Mouse (Mus musculus): Measurements from ENCODE around the gene Tspyl3.
A peak's percentile ranks its signal among the peaks of the same experiment; 100 is the strongest.
"Not testable (repeated sequence)": the region's sequence is repeated elsewhere in the genome, so short reads cannot be mapped to it uniquely, and the experiment has no call there.

Tspyl3 gene

DNA sequence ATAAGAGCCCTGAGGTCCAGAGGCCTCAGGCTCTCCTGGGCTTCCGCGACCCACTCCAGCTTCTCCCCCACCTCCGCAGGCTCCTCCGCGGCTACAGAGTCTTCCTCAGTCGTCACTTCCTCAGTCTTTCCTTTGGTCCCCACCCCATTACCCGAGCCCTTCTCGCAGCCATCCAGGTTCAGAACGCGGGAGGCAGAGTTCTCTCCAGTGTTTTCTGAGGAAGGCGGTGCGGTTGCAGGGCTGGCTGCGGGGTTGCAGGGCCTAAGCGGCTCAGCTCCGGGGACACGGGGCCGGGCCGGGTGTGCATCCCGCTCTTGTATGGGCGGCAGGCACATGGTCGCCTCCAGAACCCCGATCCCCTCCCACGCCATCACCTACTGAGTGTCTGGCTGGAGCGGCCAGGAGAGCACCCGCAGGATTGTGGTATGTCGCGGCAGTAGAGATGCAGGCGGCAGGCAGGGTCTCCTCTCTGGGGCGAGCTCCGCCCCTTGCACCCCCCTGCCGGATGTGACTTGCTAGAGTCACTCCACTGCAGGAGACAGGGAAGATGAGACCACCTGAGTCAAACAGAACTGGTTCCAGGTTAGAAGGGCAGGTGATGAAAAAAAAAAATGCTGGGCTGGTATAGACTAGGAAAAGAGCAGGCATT is at the start of gene Tspyl3:
Gene Tspyl3, minus strand, starts transcription at position 496 of the 649 bp plus-strand sequence.
- peak; percentile 49 for DNase-seq

DNA sequence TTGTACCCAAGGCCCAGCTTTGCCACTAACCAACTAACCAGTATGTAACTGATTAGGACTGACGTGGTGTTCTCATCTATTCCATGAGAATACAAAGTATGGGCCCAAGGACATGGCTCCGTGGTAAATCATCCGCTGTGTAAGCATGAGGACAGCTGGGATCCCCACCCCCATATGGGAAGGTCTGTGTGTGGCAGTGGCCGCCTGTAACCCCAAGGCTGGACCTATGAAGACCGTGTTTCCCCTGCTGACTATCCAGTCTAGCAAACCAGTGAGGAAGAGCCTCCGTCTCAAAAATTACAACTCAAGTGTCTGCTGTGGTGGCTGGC is 49.6 kb upstream of the Tspyl3 start:
- no peak for DNase-seq

DNA sequence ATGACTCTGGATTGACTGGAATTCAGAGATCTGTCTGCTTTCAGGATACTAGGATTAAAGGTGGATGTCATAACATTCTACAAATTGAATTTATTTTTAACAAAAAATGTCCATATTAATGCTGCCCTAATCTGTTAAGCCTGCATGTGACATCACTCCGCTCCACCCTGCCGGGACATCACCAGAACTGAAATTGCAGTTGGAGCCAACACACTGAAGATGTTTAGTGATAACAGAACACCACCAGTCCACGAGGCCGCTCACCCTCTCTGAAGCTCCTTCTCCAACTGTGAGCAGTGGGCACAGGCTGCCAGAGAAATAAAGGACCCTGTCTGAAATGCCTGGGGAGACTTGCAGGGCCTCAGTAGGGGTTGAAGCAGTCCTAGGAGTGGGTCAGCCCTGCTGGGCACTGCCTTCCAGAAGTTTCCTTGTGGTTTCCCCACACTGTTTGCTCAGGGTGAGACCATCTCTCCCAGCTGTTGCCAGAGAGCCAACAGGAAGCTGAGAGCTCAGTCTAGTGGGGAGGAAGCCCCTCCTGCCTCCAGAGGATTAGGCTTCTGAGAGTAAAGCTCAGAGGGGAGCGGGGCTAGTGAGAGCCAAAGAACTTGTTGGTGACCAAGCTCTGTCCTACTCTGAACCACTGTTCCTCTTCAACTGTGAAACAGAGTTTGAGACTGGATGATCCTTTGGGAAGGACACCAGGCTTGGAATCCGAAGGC is 49.1 kb upstream of the Tspyl3 start:
- not testable (repeated sequence) for DNase-seq

DNA sequence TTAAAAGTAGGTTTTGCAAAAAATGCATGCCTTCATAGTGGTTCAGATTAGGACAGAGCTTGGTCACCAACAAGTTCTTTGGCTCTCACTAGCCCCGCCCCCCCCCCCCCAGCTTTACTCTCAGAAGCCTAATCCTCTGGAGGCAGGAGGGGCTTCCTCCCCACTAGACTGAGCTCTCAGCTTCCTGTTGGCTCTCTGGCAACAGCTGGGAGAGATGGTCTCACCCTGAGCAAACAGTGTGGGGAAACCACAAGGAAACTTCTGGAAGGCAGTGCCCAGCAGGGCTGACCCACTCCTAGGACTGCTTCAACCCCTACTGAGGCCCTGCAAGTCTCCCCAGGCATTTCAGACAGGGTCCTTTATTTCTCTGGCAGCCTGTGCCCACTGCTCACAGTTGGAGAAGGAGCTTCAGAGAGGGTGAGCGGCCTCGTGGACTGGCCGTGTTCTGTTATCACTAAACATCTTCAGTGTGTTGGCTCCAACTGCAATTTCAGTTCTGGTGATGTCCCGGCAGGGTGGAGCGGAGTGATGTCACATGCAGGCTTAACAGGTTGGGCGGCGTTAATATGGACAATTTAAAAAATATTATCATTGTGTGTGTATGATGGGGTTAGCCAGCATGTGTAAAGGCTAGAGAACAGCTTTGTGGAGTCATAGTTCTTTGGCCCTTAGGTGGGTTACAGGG is 45.1 kb upstream of the Tspyl3 start:
- DNase-seq: not testable (repeated sequence)

DNA sequence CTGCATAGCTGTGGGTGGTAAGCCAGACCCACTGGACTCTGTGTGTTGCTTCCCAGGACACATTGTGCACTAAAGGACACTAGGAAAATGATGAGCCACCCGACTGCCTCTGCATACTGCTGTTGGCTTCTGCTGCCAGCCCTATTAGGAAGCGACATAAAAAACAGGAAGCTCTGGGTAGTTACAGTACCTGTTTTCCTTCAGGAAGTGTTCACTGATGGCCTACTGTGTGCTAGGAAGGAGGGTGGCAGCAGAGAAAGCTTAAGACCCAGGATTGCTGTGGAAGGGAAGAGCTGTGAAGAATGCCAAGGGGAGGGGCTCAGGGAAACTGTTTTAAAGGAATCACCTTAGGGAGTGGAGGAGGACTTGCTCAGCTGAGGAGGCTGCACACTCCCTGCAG is 42.1 kb upstream of the Tspyl3 start:
- no peak for DNase-seq

DNA sequence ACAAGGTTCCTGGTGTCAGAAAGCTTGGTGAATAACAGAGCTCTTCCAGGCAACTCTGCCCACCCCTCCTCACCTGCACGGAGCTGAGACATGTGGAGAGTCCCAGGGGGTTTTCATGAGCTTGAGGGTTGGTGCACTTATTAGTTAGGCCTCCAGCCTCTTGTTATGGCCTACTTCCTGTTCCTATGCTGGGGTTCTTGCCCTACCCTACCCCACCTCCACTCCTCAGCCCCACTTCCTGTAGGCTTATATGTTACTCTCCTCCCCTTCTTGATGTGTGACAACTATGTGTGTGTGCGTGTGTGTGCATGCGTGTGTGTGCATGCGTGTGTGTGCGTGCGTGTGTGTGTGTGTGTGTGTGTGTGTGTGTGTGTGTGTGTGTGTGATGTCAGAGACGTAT is 37.8 kb upstream of the Tspyl3 start:
- no peak for DNase-seq

DNA sequence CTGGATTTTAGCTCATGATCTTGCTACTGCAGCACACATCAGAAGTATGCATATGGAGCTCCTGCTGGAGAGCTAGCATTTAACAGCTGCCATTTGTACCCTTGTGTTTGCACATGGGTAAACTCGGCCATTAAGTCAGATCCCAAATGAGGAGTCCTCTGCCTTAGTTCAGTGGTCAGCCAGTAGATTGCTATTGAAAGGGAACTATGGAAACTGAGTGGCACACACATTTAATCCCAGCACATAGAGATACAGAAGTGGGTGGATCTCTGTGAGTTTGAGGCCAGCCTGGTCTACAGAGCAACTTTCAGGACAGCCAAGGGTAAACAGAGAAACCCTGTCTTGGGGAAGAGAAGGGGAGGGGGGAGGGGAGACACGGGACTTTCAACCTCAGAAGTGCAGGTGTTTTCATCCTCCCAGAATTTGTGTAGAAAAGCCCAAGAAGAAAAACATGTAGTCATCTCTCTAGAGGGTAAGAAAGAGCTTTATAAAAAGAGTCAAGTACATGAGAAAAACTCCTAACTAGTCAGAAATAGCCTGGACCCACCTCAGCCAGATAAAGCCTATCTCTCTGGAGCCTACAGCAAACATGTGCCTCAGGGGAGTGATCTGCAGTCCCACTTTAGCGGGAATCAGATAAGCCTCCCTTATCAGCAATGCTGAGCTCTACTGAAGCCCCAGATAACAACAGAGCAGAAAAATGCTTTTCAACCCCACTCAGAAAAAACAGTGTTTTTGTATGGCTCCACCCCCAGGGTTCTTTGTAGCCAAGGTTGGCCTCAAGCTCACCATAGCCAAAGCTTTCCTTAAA is 34.8 kb upstream of the Tspyl3 start:
- no peak for DNase-seq

DNA sequence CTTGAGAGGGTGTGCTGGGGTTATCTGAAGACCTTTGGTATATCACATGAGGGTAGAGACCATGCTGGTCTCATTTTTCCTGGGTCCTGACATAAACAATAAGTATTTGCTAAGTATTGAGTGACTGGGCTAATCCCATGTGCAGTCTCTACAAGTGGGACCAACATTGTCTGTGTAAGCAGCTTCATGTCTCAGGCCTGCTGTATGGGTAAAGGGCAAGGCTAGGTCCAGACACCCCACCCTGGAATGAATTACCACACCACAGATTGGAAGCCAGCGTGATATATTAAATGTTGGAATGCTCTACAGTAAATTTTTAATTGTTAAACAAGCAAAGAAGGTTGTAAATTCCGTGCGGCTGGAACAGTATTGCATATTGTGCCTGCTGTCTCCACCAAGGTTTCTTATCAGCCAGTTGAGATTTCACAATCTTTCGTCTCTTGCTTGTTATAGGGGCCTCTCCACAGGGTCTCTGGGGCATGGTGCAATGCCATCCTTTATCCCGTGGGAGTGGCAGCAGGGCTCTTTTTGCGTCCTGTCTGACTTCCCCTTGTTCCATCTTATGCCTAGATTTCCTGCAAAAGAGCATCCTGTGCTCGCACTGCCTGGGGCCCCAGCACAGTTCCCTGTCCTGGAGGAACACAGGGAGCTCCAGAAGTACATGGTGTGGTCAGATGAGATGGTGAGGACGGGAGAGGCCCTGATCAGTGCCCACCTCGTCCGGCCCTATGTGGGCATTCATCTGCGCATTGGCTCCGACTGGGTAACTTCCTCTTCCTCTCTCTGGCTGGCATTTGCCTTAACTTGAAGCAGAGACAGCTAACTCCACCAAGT is 34.0 kb upstream of the Tspyl3 start:
- no peak for DNase-seq

DNA sequence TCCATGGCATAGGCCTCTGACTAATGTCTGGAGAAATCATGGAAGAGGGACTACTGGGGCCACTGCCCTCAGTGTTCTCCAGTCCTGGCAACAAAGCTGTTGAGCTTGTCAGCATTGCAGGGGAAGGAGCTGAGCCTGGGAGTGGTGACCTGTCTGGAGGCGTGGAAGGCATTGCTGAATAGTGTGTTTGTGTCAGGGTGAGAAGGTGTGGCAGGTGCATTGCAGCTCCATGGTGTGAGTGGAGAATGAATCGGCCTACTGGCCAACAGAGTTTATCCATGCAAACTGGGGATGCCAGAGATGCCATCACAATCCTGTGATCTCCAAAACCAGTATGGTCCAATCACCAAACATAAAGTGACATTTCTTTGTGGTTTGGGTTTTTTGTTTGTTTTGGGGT is 31.4 kb upstream of the Tspyl3 start:
- DNase-seq: no peak

DNA sequence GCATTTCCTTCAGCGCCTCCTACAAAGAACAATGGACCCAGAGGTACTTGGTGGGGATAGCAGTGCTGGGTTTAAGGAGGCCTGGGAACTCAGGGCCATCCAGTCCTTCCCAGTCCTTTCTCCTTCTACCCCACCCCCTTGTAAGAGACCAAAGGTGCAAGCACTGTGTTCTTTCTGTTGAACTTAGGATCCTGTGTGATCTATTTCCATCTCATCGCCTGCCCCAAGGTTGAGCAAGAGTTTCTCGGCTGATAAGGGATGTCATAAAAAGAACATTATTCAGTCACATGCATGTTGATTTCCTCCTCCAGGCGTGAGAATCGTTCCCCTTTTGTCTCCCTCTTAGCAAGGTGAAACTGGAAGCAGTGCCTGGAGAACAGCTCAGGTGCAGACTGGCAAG is 24.5 kb upstream of the Tspyl3 start:
- no peak for DNase-seq

DNA sequence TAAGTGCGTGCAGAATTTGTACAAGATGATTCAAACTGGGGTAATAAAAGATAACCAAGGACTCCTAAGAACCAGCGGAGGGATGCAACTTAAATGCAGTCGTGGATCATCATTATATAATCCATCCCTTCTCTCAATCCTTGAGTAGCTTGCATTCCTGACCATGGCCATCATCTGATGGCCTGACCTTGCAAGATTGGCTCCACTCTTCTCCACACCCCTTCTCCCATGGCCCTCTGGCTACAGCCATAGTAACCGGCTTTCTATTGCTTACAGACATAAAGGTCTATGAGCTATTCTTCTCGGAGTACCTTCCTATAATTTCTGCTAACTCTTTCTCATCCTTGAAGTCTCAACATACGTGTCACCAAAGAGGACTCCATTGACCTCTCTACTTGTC is 16.9 kb upstream of the Tspyl3 start:
- DNase-seq: no peak

DNA sequence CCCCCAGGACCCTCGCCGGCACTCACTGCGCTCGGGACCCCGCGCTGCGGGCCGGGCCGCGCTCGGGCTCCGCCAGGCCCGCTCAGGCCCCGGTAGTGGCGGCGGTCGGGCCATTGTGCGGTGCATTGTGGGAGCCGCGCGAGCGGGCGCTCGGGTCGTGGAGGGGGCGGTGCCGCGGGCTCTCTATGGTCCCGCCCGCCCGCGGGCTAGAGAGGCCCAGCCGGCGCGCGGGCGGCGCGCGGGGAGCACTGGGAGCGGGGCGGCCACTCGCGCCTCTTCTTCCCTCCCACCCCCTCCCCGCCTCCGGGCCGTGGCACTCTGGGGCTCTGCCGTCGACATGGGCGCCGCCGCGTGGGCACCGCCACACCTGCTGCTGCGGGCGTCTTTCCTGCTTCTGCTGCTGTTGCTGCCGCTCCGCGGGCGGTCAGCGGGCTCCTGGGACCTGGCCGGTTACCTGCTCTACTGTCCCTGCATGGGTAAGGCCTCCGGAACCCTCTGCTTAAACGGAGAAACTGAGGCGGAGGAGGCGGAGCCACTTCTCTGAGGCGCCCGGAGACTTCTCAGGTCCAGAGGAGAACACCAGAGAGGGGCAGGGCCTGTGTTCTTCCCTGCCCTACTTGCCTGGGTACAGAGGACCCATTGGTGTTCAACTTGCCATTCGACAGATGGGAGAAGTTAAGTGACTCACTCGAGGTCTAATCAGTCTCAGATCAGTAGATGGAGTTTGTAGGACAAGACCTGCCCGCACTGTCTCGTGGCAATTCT is 16.2 kb upstream of the Tspyl3 start, which contains the start of the genes Plagl2 and Pofut1:
Gene Plagl2, minus strand, starts transcription at position 177 of the 765 bp plus-strand sequence.
Gene Pofut1, plus strand, starts transcription at position 284 of the 765 bp plus-strand sequence.
- peak; percentile 95 for DNase-seq

DNA sequence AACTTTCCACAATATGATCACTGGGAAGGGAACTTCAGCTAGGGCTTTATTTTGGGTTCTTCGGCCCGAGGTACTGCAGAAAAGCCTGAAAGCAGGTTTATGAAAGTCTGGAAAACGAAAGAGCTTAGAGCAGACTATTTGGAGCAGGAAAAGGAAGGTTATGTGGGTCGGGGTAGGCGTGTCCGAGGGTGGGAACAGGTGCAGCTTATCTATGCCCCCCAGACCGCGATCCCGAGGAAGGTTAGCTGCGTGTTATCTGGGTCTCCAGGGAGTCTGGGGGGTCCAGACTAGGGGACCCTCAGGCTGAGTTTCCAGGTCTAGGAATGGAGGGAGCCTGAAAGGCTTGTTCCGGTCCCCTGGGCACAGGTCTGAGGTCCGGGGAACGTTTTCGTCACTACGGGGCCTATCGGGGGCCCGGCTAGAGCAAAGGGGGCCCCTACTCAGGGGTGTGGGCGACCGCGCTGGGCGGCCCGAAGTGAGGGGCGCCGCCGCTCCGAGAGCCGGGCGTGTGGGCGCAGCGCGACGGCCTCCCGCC is 15.5 kb upstream of the Tspyl3 start:
- DNase-seq: peak; percentile 21

DNA sequence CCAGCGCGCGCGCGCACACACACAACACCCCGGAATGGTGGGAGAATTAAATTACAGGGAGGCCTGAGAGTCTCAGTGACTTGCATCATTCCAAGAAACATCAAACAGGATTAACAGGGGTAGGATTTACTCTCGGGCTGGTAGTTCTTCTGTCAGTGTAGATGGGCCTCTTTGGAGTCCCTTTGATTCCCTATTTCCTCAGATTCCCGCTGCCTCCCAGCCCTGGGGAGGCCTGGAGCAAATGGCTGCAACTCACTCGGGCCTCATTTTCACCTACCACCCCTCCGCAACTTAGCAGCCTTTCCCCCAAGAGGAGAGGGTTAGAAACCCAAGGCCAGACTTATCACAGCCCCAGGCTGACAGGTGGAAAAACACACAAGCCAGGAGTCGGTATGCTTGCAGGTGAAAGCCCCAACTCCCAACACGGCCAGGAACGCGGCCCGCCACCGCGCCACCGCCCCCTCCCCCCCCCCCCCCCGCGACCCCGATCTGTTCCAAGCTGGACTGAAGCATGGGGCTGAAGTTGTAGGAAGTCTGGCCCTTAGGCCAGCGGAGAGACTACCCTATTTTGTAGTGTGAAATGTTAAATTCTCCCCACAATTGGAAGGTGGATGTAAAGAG is 14.7 kb upstream of the Tspyl3 start:
- no peak for DNase-seq

DNA sequence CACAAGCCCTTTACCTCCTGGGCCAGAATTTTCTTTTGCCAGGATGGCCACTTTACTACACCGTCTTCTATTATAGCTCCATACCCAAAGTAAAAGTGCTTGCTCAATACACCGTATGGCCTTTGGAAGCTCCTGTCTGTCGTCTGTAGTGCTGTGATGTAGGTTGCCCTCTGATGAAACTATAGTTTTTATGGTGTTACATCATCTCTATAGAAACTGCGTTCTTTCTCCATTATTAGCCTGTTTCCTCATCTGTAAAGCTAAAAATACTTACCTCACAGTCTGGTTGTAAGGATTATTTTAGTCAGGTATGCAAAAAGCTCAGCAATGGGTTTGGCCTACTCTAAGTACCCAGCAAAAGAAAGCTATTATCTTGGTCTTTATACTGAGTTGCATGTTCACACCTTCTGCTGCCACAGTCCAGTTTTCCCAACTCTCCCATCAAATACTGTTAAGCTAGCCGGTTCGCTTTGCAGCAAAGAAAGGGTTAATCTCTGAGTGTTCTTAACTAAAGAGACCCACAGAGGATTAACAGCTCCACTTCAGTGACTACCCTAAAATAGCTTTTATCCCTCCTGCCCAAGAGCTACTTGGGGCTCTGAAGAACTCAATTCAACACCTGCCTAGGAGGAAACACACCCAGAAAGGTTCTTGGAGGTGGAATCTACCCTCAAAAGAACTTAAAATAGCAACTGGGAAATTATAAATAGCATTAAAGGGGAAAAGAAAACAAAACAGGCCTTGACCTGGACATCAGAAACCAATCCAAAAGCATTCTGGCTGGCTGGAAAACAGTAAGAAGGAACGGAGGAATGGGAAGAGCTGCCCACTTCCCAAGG is 14.0 kb upstream of the Tspyl3 start:
- no peak for DNase-seq

DNA sequence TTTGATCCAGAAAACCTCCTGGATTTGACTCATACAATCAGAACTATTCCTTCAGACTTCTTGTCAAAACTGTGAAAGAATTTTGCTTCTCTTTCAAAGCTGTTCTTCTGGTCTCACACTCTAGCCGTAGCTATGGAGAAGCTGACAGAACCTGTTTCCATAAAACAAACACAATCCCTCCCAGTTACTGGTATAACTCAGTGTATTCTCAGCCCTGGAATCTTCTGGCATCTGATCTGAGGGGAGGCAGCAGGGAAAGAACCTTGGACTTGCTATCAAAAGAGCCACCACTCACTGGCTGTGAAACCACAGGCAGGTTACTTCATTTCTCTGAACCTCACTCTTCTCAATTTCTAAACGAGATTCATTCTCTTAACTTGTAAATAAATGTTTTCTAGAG is 13.2 kb upstream of the Tspyl3 start:
- DNase-seq: no peak

DNA sequence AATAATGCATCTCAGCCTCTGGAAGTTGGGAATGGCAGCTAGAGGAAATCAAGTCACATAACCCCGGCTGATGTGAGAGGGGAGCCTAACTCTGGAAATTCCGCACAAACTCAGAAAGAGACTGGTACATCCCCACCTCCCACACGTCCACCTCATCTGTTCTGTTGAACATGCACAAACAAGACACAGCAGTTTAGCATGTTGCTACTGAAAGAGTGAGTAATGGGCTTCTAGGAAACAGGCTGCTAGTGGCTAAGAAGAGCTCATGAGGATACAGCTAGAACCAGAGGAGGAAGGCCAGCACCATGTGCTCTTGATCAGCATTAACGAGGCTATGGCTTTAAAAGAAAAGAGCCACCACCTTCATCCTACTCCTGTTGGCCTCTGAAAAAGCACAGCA is 12.7 kb upstream of the Tspyl3 start:
- DNase-seq: no peak

DNA sequence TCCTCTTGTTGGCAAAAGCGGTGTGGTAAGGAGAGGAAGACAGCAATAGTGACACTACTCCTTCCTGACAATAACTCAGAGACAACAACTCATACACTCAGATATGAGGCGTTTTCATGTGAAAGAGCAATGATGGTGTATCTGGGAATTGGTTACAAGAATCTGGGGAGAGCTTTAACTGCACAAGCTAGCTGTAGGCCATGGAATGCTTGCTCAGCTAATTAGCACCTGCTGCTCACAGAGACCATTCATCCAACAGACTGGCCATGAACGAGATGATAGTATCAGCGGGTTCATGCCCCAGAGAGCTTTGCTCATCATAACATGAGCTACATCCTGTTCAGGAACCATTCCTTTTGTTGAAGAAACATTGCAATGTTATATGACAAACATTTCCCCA is 12.0 kb upstream of the Tspyl3 start:
- no peak for DNase-seq

DNA sequence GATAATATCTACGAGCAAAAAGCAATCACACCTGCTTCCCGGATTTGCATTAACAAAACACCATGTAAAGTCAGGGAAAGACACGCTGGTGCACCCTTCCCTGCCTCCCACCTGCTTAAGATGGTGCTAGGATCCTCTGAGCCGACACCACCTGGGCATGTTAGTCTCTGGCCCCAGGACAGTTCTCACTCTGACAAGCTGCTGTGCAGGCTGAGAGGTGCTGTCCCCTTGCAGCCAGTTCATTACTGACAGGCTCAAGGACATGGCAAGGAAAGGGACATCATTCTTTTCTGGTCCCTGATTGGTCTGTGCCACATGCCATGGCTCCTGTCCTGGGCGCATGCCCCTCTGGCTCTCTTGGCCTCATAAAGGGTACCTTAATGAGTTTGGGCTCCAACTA is 3.3 kb upstream of the Tspyl3 start:
- no peak for DNase-seq

DNA sequence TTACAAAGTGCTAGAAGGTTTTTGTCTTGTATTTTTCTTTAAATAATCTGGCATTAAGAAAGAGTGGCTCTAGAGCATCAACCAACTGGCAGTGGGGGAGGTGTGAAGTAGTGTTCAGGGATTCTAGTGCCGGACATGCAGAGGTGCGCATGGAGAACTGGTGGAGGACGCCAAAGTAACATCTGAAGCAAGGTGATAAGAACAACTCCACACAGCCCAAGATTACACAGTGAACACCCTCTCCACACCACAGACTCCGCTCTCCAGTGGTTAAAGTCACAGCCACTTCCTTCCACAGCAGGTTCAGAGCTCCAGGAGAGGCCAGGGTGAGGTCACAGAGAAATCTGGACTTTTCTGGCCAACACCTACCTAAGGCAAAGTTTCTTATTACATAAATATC is 2.7 kb upstream of the Tspyl3 start:
- DNase-seq: no peak

Data from kidney, postnatal 14 days (tissue).